Mouse (Mus musculus) cortical plate, adult 2 months (tissue): ENCODE data around the gene Cnga2. TPM values are rescaled to one million over a fixed set of nuclear protein-coding genes. Genes with fewer than 3 reads are reported as not detected.
"Not testable (repeated sequence)": the region's sequence is repeated elsewhere in the genome, so short reads cannot be mapped to it uniquely, and the experiment has no call there.

Experiments
- H3K27ac ChIP-seq: fragments of 200-500 bp; 2 replicates; pipeline ENCODE4 v1.5.1; 2012; ENCODE audit warnings: low read length, control low read depth, inconsistent platforms; ENCODE audit not compliant: insufficient read depth
- H3K4me1 ChIP-seq: fragments of 200-500 bp; 2 replicates; pipeline ENCODE4 v1.6.1; 2011; ENCODE audit warnings: low read length; ENCODE audit not compliant: control insufficient read depth, insufficient read depth
- H3K4me3 ChIP-seq: fragments of 200-500 bp; 2 replicates; pipeline ENCODE4 v1.5.1; 2011; ENCODE audit warnings: mild to moderate bottlenecking, low read length, control low read depth; ENCODE audit not compliant: insufficient read depth
- CTCF ChIP-seq: fragments of 200-500 bp; IDR thresholded peaks from 2 replicates; pipeline ENCODE4 v1.5.1; 2011; ENCODE audit warnings: mild to moderate bottlenecking, control low read depth, low read length; ENCODE audit not compliant: insufficient read depth; ENCODE audit errors: extremely low read depth
- POLR2A ChIP-seq: fragments of 200-500 bp; IDR thresholded peaks from 2 replicates; pipeline ENCODE4 v1.6.1; 2011; ENCODE audit warnings: mild to moderate bottlenecking, low read length, control low read depth; ENCODE audit not compliant: insufficient read depth; ENCODE audit errors: extremely low read depth
- polyA plus RNA-seq: library from polyadenylated mRNA; depleted of rRNA; stranded (reverse); fragments of >200 nt; gene quantifications from 2 replicates; pipeline ENCODE4 v1.2.3, GENCODE M21; 2012; rRNA removed

Gene Cnga2
- polyA plus RNA-seq = 0.54 and 0.66 TPM in 2 replicates

DNA sequence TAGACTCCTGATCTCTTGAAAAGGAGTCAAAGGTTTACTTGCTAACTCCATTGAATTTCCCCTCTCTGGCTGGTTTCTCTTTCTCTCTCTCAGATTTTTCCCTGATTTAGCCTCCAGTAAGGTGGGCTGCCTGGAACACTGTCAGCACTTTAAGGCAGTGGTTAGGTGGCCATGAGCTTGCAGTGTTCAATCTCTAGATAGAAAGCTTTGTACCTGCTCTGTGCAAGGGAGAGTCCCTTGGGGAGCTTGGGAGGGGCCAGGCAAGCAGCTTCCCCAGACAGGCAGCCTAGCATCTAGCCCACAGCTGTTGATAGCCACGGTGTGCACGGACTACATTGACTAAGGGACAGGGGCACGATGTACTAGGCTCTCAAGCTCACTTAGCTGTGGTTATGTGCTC, at the start of gene Cnga2:
Gene Cnga2, plus strand, starts transcription at position 301 of the 400 bp plus-strand sequence.
- no peak within 1 kb of the TSS for H3K4me3 ChIP-seq
- H3K27ac ChIP-seq = no peak within 1 kb of the TSS
- no peak for TF ChIP-seq POLR2A
- TF ChIP-seq CTCF = no peak
- no peaks in the 10 kb centered on the region for H3K4me1 ChIP-seq

- H3K27ac ChIP-seq = no peak overlapping the region
Measured at GRCm38 (mm10) chrX:71946631-71947030, 45.0 kb upstream of the Cnga2 start.

GRCm38 (mm10) chrX:71958366-71958765, 33.3 kb upstream of the Cnga2 start:
- TF ChIP-seq CTCF = no peak
- TF ChIP-seq POLR2A = no peak
- Histone ChIP-seq H3K27ac (no peak overlapping the region), H3K4me3 (no peak overlapping the region), H3K4me1 (no peaks in the 10 kb centered on the region)

More at GRCm38 (mm10) chrX:71946631-71947030, 45.0 kb upstream of the Cnga2 start:
- peak; percentile 65 for TF ChIP-seq CTCF
- TF ChIP-seq POLR2A = no peak
- H3K4me3 ChIP-seq = no peak overlapping the region
- H3K4me1 ChIP-seq = no peaks in the 10 kb centered on the region

DNA sequence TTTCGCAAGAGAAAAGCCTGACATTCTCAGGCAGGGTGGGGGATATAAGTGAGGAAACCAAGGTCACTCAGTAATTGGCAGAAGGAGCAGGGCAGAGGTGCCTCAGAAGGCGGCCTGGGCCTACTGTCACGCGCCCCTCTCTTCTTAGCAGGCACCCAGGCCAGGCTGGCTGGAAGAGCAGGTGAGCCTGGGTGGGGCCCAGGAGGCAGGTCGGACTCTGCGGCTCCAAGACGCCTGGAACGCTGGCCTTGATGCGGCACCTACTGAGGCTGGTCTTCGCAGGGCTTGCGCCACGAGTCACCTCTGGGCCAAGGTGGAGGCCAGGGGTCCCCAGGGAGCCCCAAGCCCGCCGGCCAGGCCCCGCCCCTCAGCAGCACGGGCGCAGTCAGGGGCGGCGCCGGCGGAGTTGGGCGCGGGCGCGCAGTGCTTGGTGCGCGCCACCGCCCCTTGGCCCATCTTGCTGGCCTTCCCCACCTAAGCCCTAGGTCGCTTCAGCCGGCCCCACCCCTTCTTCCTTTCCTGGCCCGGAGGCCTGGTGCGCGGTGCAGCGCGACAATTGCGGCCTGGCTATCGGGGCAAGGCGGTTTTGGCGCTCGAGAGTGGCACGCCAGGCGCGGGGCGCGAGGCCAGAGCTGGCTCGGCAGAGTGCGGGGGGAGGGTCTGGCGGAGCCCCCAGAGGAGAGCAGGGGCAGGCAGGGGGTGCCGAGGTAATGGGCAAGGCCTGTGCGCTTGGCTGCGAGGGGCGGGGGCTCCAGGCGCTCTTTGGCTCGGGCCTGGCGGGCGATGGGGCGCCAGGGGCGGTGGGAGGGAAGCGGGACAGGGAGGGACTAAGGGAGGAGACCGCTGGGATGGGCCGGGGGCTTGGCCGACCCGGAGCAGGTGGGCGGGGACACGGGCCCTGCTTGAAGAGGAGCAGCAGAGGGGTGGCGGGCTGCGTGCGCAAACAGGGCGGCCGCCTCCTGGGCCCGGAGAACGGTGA, 29.3 kb upstream of the Cnga2 start, which contains the start of gene Prrg3:
Gene Prrg3, plus strand, starts transcription at position 552 of the 979 bp plus-strand sequence.
- peak within 1 kb of the TSS; percentile 68 for H3K4me3 ChIP-seq
- TF ChIP-seq POLR2A = no peak
- no peaks in the 10 kb centered on the region for H3K4me1 ChIP-seq
- H3K27ac ChIP-seq = peak within 1 kb of the TSS; percentile 79

DNA sequence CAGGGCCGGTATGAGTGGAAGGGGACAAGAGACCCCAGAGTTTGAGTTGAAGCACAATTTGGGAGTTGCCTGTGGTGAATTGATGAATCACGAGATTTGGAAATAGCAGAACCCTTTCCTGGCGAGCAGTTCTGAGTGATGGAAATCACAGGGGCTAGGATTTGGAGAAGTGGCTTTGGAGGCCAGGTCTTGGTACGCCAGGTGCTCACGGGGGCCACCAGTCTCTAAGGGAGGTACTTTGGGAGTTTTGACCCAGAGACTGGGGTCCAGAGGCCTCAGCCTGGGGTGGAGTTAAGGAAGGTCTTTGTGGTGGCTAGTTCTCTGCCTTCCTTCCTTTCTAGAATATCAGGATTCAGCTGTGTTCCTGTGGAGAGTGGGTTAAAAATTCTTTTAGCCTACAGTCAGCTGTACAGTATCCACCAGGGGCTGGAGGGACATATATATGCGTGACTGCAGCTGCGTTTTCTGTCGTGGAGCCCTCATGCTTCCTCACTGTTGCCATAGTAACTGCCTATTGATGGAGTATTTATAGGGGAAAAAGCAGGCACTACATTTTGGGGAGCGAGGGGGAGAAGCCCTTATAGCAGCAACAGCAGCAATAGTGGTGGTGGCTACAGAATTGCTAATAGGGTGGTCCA, 28.3 kb upstream of the Cnga2 start:
- Histone ChIP-seq H3K4me1 (no peaks in the 10 kb centered on the region), H3K4me3 (peak overlapping the region; percentile 68), H3K27ac (peak overlapping the region; percentile 59; the same call in 1 of the 2 replicates)
- 0 out of 2 replicates have a peak, but pooled peaks have one; percentile 6 for TF ChIP-seq POLR2A
- TF ChIP-seq CTCF = no peak

GRCm38 (mm10) chrX:71968216-71968615, 23.4 kb upstream of the Cnga2 start:
- no peak overlapping the region for H3K27ac ChIP-seq
- H3K4me1 ChIP-seq = no peaks in the 10 kb centered on the region
- TF ChIP-seq POLR2A (no peak), CTCF (no peak)
- no peak overlapping the region for H3K4me3 ChIP-seq

GRCm38 (mm10) chrX:71968816-71969215, 22.8 kb upstream of the Cnga2 start:
- TF ChIP-seq POLR2A (no peak), CTCF (no peak)
- H3K27ac ChIP-seq = no peak overlapping the region
- no peak overlapping the region for H3K4me3 ChIP-seq
- H3K4me1 ChIP-seq = no peaks in the 10 kb centered on the region

DNA sequence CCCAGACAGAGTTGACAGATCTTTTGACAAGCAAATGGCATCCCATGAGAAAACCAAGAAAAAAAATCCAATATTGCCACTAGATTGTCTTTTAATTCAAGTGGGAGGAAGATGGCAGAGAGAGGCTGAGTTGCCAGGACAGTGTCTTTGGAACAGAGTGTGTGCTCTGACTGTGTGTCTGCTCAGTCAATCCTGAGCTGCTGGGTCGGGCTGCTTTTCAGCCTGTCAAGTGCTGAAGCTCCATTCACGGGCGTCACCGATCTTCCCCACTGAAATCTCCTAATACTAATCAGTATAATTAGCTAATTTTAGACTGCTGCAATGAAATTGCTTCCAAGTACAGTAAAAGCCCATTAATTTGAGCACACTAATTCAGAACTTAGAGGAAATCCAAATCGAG, 20.3 kb upstream of the Cnga2 start:
- TF ChIP-seq POLR2A (no peak), CTCF (no peak)
- H3K4me3 ChIP-seq = no peak overlapping the region
- no peak overlapping the region for H3K27ac ChIP-seq
- H3K4me1 ChIP-seq = no peaks in the 10 kb centered on the region

DNA sequence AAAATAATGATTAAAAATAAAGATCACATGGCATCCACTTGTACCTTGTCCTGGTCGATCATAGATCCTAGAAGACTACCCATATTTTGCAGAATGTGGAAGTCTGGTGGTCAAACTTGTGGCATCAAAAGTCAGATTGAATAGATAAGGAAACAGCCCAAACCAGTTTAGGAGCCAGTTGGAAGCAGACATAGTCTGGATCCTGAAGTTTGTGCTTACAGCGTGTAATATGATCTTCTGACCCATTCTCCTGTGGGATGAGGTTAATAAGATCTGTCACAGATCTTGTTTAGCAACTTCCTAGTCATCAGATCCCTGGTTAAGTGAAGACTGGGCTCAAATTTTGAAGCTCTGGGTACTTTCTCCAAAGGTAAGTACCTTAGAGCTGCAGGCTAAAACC, 19.0 kb upstream of the Cnga2 start, which contains the start of gene Fate1:
Gene Fate1, plus strand, starts transcription at position 301 of the 400 bp plus-strand sequence.
- no peak within 1 kb of the TSS for H3K27ac ChIP-seq
- TF ChIP-seq POLR2A (no peak), CTCF (no peak)
- no peaks in the 10 kb centered on the region for H3K4me1 ChIP-seq
- no peak within 1 kb of the TSS for H3K4me3 ChIP-seq

DNA sequence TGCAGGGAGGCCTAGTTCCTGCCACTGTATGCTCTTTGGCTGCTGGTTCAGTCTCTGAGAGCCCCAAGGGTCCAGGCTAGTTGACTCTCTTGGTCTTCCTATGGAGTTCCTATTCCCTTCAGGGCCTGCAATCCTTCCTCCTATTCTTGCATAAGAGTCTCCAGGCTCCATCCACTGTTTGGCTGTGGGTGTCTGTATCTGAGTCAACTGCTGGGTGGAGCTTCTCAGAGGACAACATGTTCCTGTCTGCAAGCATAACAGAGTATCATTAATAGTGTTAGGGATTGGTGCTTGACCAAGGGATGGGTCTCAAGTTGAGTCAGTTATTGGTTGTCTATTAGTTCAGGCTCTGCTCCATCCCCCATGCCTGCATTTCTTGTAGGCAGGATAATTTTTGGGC, 14.0 kb upstream of the Cnga2 start:
- not testable (repeated sequence) for H3K4me3 ChIP-seq, H3K27ac ChIP-seq, H3K4me1 ChIP-seq

DNA sequence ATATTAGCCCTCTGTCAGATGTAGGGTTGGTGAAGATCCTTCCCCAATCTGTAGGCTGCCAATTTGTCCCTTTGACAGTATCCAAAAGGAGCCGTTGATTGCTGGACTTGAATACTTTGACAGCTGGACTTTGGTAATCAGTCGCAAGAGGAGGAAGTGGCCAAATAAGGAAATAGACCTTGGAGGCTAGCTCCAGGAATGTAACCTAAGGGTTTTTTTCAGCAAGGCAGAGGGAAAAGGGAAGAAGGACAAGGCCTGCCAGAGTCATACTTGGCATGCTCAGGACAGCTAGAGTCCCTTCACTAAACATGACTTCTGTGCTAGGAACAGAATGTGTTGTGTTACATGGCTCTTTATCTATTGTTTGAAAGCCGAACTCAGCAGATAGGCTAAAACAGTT, 11.2 kb upstream of the Cnga2 start:
- TF ChIP-seq CTCF (no peak), POLR2A (no peak)
- H3K4me3 ChIP-seq = no peak overlapping the region
- H3K27ac ChIP-seq = no peak overlapping the region
- no peaks in the 10 kb centered on the region for H3K4me1 ChIP-seq
